Mouse (Mus musculus) C2C12 (cell line): Measurements from ENCODE around the gene Kcnd2. TPM values are rescaled to one million over a fixed set of nuclear protein-coding genes. Genes with fewer than 3 reads are reported as not detected.

Source experiments
- H3K27me3 ChIP-seq: one replicate; pipeline ENCODE4 v1.6.1; 2011; ENCODE audit not compliant: control insufficient read depth, insufficient read depth, insufficient read length
- H3K36me3 ChIP-seq: one replicate; pipeline ENCODE4 v1.6.1; 2011; ENCODE audit not compliant: control insufficient read depth, insufficient read depth
- H3K4me3 ChIP-seq: one replicate; pipeline ENCODE4 v1.5.1; 2011; ENCODE audit warnings: mild to moderate bottlenecking, control low read depth; ENCODE audit not compliant: poor library complexity, insufficient read depth, severe bottlenecking
- H3K79me2 ChIP-seq: one replicate; pipeline ENCODE4 v1.6.1; 2011; ENCODE audit not compliant: control insufficient read depth, insufficient read depth
- H3K79me3 ChIP-seq: one replicate; pipeline ENCODE4 v1.6.1; 2011; ENCODE audit warnings: low read depth, control low read depth
- H3ac ChIP-seq: one replicate; pipeline ENCODE3; 2011; ENCODE audit warnings: low read depth; ENCODE audit not compliant: control insufficient read depth, insufficient read length
- CEBPB ChIP-seq: IDR thresholded peaks from one replicate; pipeline ENCODE4 v1.6.1; 2011; ENCODE audit warnings: low read depth, mild to moderate bottlenecking, control low read depth, moderate library complexity
- CTCF ChIP-seq: IDR thresholded peaks from one replicate; pipeline ENCODE4 v1.5.1; 2011; ENCODE audit not compliant: control insufficient read depth, insufficient read depth, insufficient read length
- FOSL1 ChIP-seq: IDR thresholded peaks from one replicate; pipeline ENCODE4 v1.8.0; 2011; ENCODE audit warnings: mild to moderate bottlenecking, low read length; ENCODE audit not compliant: poor library complexity, insufficient read depth, severe bottlenecking
- MAX ChIP-seq: IDR thresholded peaks from one replicate; pipeline ENCODE4 v1.6.1; 2011; ENCODE audit warnings: mild to moderate bottlenecking, control low read depth
- MYOD1 ChIP-seq: IDR thresholded peaks from one replicate; pipeline ENCODE4 v1.6.1; 2011; ENCODE audit warnings: low read depth; ENCODE audit not compliant: control insufficient read depth, insufficient read length
- MYOG ChIP-seq: IDR thresholded peaks from one replicate; pipeline ENCODE4 v1.6.1; 2011; ENCODE audit not compliant: control insufficient read depth, insufficient read length; ENCODE audit errors: extremely low read depth
- USF1 ChIP-seq: IDR thresholded peaks from one replicate; pipeline ENCODE4 v1.6.1; 2011; ENCODE audit warnings: low read depth, mild to moderate bottlenecking, control low read depth, moderate library complexity
- polyA plus RNA-seq: library from polyadenylated mRNA; unstranded; fragments of >200 nt; fragmentation: generic; extraction: Trizol; gene quantifications from one replicate; pipeline ENCODE4 v1.2.1, GENCODE M21; 2012; ENCODE audit warnings: missing spikeins

Gene Kcnd2
- polyA plus RNA-seq, 1 experiment = not detected

GRCm38 (mm10) chr6:21768745-21769446 is 553.6 kb downstream of the Kcnd2 start:
- no peaks in the 10 kb centered on the region for H3K27me3 ChIP-seq
- H3K4me3 ChIP-seq = no peak overlapping the region
- no peaks in the 10 kb centered on the region for H3K79me3 ChIP-seq
- TF ChIP-seq MYOD1 (peak; percentile 50), CEBPB (no peak), FOSL1 (no peak), USF1 (no peak), MYOG (no peak), CTCF (no peak)
- H3K79me2 ChIP-seq = no peaks in the 10 kb centered on the region
- H3ac ChIP-seq = no peak overlapping the region
- no peaks in the 10 kb centered on the region for H3K36me3 ChIP-seq

GRCm38 (mm10) chr6:21769447-21769809 is 554.1 kb downstream of the Kcnd2 start:
- H3K27me3 ChIP-seq = no peaks in the 10 kb centered on the region
- no peaks in the 10 kb centered on the region for H3K79me3 ChIP-seq
- TF ChIP-seq MYOG (no peak), MYOD1 (no peak), CEBPB (no peak), MAX (no peak), USF1 (no peak), CTCF (no peak), FOSL1 (no peak)
- H3ac ChIP-seq = no peak overlapping the region
- H3K4me3 ChIP-seq = no peak overlapping the region
- H3K79me2 ChIP-seq = no peaks in the 10 kb centered on the region
- H3K36me3 ChIP-seq = no peaks in the 10 kb centered on the region

GRCm38 (mm10) chr6:21774213-21774916 is 559.1 kb downstream of the Kcnd2 start:
- H3ac ChIP-seq = no peak overlapping the region
- no peaks in the 10 kb centered on the region for H3K27me3 ChIP-seq
- no peaks in the 10 kb centered on the region for H3K79me2 ChIP-seq
- TF ChIP-seq USF1 = no peak
- no peak for TF ChIP-seq CTCF
- no peak for TF ChIP-seq MYOD1
- TF ChIP-seq MAX = no peak
- TF ChIP-seq MYOG = no peak
- no peak for TF ChIP-seq FOSL1
- no peak for TF ChIP-seq CEBPB
- H3K36me3 ChIP-seq = no peaks in the 10 kb centered on the region
- H3K79me3 ChIP-seq = no peaks in the 10 kb centered on the region
- H3K4me3 ChIP-seq = no peak overlapping the region
